Comparison of ENCODE assay signal across 9 mouse cellular contexts in the genomic region with DNA sequence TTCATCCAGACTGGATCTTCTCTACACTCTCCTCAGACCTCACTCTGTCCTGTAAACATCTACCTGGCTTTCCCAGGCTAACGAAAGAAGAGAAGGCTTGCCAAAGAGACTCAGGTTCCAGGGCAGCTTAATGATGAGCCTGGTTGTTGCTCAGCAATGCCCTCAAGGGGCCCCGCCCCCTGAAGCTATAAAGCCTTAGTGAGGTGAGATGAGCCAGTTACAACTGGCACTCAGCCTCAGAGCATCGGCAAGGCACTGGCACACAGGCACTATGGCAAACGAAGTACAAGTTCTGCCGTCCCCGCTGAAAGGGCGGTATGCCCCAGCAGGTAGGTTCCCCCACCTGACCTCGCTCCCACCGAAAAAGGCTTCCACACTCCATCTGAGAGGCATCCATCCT. TPM values are rescaled to one million over a fixed set of nuclear protein-coding genes. Genes with fewer than 3 reads are reported as not detected.
DNase-seq lines count a peak whose midpoint lies in the region; ATAC-seq and TF ChIP-seq lines count a peak whose summit lies in the region.
"Had no signal": no experiment of that assay in that cellular context is flagged by ENCODE, and none has a peak within 500 bp of the region (broad histone marks: within the 10 kb centered on the region; RNA-seq: fewer than 3 reads in every experiment).

A gene (plus strand): TSS at position 216 of the 400 bp plus-strand sequence.

- TF ChIP-seq EP300 in lung, postnatal 0 days (IDR thresholded peaks at IDR 0.05): no peak

- no peak for ATAC-seq in megakaryocyte-erythroid progenitor cell, adult 5-6 weeks (replicated peaks; ENCODE audit: low FRiP score, low TSS enrichment, poor library complexity, severe bottlenecking)
- no peak for ATAC-seq in lung, postnatal 0 days

- H3K4me1 ChIP-seq in lung, postnatal 0 days (ENCODE audit: insufficient read depth, low read depth, low read length): peaks cover 6% of the 10 kb centered on the region; the same call in 1 of the 2 replicates

- no peak for TF ChIP-seq CTCF in gastrocnemius, adult 2 months (IDR thresholded peaks at IDR 0.05)
- no peak for TF ChIP-seq CTCF in lung, postnatal 0 days (IDR thresholded peaks at IDR 0.05)

- H3K4me3 ChIP-seq in gastrocnemius, adult 2 months: no peak within 1 kb of the TSS
- H3K4me3 ChIP-seq in lung, postnatal 0 days (ENCODE audit: low read depth, low read length): no peak within 1 kb of the TSS
- H3K4me3 ChIP-seq: neural tube, embryonic 13.5 days had no signal

- no peak within 1 kb of the TSS for H3K9ac ChIP-seq in lung, postnatal 0 days (replicated peaks; ENCODE audit: low read depth)
- H3K9ac ChIP-seq: neural tube, embryonic 13.5 days had no signal

- H3K9me3 ChIP-seq in lung, postnatal 0 days (ENCODE audit: low read length): no peaks in the 10 kb centered on the region
- H3K9me3 ChIP-seq: neural tube, embryonic 13.5 days had no signal

- no peaks in the 10 kb centered on the region for H3K36me3 ChIP-seq in lung, postnatal 0 days (ENCODE audit: insufficient read depth, low read length)
- H3K36me3 ChIP-seq: neural tube, embryonic 13.5 days had no signal

- H3K27ac ChIP-seq in gastrocnemius, adult 2 months: no peak within 1 kb of the TSS
- H3K27ac ChIP-seq in lung, postnatal 0 days (ENCODE audit: low read length): no peak within 1 kb of the TSS
- H3K27ac ChIP-seq: neural tube, embryonic 13.5 days had no signal

- no peak within 1 kb of the TSS for H3K4me2 ChIP-seq in lung, postnatal 0 days (replicated peaks; ENCODE audit: low read depth, low read length)
- H3K4me2 ChIP-seq: neural tube, embryonic 13.5 days had no signal

- DNase-seq in gastrocnemius, postnatal 14 days: peak; percentile 9
- DNase-seq in gastrocnemius, adult 2 months: no peak
- DNase-seq in thymus, postnatal 4 days: peak; percentile 29
- DNase-seq in thymus, postnatal 10 days (ENCODE audit: low spot score in 2 of 2): no peak
- peak; percentile 45 to 59 for DNase-seq in kidney, adult 8-10 months
- DNase-seq in lung, postnatal 0 days (ENCODE audit: low spot score): no peak
- DNase-seq in layer of hippocampus, adult 18-20 months (ENCODE audit: low spot score in 2 of 2): no peak

- WGBS in lung, postnatal 0 days: 65% methylated on average over 9 of the region's 9 CpGs

- no peaks in the 10 kb centered on the region for H3K27me3 ChIP-seq in lung, postnatal 0 days (replicated peaks; ENCODE audit: insufficient read depth, low read length)
- H3K27me3 ChIP-seq: neural tube, embryonic 13.5 days had no signal

- intact Hi-C loops in gastrocnemius, postnatal 14 days (cut with DNase I; ENCODE audit: low total_unique reads): no loop called here
- intact Hi-C loops in gastrocnemius, adult 2 months (cut with DNase I): no loop called here

RNA-seq across cellular contexts. Expression of the gene that starts here (rescaled TPM):
- not detected for total RNA-seq in gastrocnemius, postnatal 14 days (2021)
- not detected for total RNA-seq in gastrocnemius, adult 2 months (2021)
- total RNA-seq in megakaryocyte-erythroid progenitor cell, adult 5-6 weeks (2014; fragmentation: Nextera tagmentation): not detected in 2 replicates
- total RNA-seq in megakaryocyte-erythroid progenitor cell, adult 5-6 weeks (2017): not detected in 2 replicates
- polyA plus RNA-seq in lung, postnatal 0 days (2015; fragmentation: Nextera tagmentation; extraction: Ambion mirVana): 1.8 and 2.3 TPM in 2 replicates
- total RNA-seq in layer of hippocampus, adult 18-20 months (2021): not detected
- polyA plus RNA-seq: neural tube, embryonic 13.5 days had no signal

Comparison
In these comparisons a context has a peak if more than half of its experiments do, and no peak if none do; other contexts are left out.
1. DNase-seq: peak in thymus, postnatal 4 days (single experiment) and kidney, adult 8-10 months (2 of 2); none in gastrocnemius, adult 2 months (single experiment), thymus, postnatal 10 days (0 of 2), lung, postnatal 0 days (single experiment) and layer of hippocampus, adult 18-20 months (0 of 2).
2. Peak in DNase-seq in gastrocnemius, postnatal 14 days; RNA of the gene not detected or under 1 TPM.